Mouse (Mus musculus) ES-CJ7 (cell line): Measurements from ENCODE around the gene Ccdc88a.

Experiments
- DNase-seq: peaks from one replicate; pipeline ENCODE4 v3.0.0; 2011; ENCODE audit warnings: low read depth, low spot score

The Ccdc88a gene

DNA sequence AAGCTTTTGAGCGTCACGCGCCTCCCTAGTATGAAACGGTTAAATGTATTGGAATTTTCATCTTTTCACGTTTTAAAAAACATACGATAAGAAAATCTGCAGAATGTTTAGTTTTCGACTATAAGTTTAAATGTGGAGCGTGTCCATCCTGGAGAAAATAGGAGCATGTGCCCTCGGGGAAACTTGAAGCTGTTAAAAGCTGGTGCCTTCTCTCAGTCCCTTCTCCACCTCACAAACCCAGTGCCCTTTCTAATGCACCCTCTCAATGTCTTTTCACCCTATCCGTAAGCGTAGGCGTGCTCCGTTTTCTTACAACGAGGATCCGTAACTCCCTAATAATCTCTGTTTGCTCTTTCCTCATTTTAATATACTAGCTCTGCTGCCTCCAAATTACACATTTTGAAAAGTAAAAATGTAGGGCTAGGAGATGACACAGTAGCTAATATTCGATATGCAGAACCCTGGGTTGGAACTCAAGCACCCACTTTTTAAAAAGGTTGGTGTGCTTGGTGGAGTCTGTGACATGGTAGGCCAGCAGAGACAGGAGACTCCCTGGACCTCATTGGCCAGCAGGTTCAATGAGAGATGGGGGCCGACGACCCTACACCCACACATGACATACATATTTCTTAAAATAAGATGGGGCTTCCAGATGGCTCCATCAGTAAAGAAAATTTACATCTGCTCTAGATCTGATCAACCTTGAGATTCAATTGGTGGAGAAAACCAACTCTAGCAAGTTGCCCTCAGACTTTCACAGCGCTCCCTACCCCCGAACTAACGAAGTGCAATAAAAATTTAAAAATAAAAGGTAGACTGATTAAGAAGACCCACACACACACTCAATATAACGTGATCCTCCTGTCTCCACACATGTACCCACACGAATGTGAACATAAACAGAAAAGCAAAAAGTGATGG is 175.3 kb downstream of the Ccdc88a start:
- DNase-seq: peak; percentile 51

DNA sequence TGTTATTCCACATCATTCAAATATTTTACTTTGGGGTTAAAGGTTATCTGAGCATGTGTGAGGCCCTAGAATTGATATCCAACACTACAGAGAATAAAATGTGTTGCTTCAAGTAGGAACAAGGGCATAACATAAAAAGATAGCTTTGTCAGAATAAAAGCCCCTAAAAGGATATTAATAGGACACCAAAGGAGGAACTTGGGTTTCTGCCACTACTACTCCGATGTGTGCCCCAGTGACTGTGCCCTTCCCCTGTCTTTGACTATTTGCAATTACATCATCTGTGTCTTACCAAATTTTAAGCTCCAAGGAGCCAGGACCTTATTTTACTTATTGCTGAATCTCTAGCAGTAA is 175.9 kb downstream of the Ccdc88a start:
- DNase-seq: no peak
